Mouse (Mus musculus) ES-Bruce4 (cell line): ENCODE measurements around the gene Lsm4.

Source experiments
- CTCF ChIP-seq: IDR thresholded peaks from one replicate; pipeline ENCODE4 v1.8.1; 2011; ENCODE audit warnings: low read depth, low read length
- EP300 ChIP-seq: IDR thresholded peaks from 2 replicates; pipeline ENCODE4 v1.6.1; 2011; ENCODE audit warnings: low read depth, low read length; ENCODE audit not compliant: insufficient read depth

GRCm38 (mm10) chr8:70691230-70691629 lies 18.2 kb downstream of the Lsm4 start:
- TF ChIP-seq CTCF (no peak), EP300 (no peak)
